Mouse (Mus musculus) embryonic facial prominence, embryonic 11.5 days (tissue): ENCODE measurements around the gene Zfp786. TPM values are rescaled to one million over a fixed set of nuclear protein-coding genes. Genes with fewer than 3 reads are reported as not detected.
"Not testable (repeated sequence)": the region's sequence is repeated elsewhere in the genome, so short reads cannot be mapped to it uniquely, and the experiment has no call there.

ENCODE experiments used
- ATAC-seq: fragments of 200-750 bp; cut with Nextera tagmentation; replicated peaks from 2 replicates; pipeline ENCODE4 v1.8.0; 2017; ENCODE audit warnings: low read depth; ENCODE audit not compliant: insufficient number of reproducible peaks, low FRiP score, low TSS enrichment
- DNase-seq: peaks from one replicate; pipeline ENCODE4 v3.0.0-alpha.2; 2015; ENCODE audit warnings: low spot score
- H3K27ac ChIP-seq: fragments of 300-500 bp; sonication (generic); replicated peaks from 2 replicates; pipeline ENCODE4 v1.5.1; 2014; ENCODE audit warnings: mild to moderate bottlenecking, low read depth, low read length, control low read depth
- H3K27me3 ChIP-seq: fragments of 300-500 bp; sonication (generic); 2 replicates; pipeline ENCODE4 v1.6.1; 2014; ENCODE audit warnings: mild to moderate bottlenecking, low read length, moderate library complexity, mixed read lengths; ENCODE audit not compliant: control insufficient read depth, insufficient read depth
- H3K36me3 ChIP-seq: fragments of 300-500 bp; sonication (generic); replicated peaks from 2 replicates; pipeline ENCODE4 v1.6.1; 2014; ENCODE audit warnings: low read depth, mild to moderate bottlenecking, low read length, moderate library complexity, mixed read lengths; ENCODE audit not compliant: control insufficient read depth, insufficient read depth
- H3K4me1 ChIP-seq: fragments of 300-500 bp; sonication (generic); 2 replicates; pipeline ENCODE4 v1.6.1; 2014; ENCODE audit warnings: low read length, mixed read lengths; ENCODE audit not compliant: control insufficient read depth, insufficient read depth
- H3K4me2 ChIP-seq: fragments of 300-500 bp; sonication (generic); 2 replicates; pipeline ENCODE4 v1.6.1; 2014; ENCODE audit warnings: low read depth, mild to moderate bottlenecking, control low read depth, low read length, moderate library complexity
- H3K4me3 ChIP-seq: fragments of 300-500 bp; sonication (generic); 2 replicates; pipeline ENCODE4 v1.5.1; 2014; ENCODE audit warnings: low read depth, low read length, control low read depth
- H3K9ac ChIP-seq: fragments of 300-500 bp; sonication (generic); replicated peaks from 2 replicates; pipeline ENCODE4 v1.6.1; 2014; ENCODE audit warnings: mild to moderate bottlenecking, control low read depth, low read length
- H3K9me3 ChIP-seq: fragments of 300-500 bp; sonication (generic); replicated peaks from 2 replicates; pipeline ENCODE4 v1.6.1; 2016; ENCODE audit warnings: mild to moderate bottlenecking, low read length, inconsistent platforms, mixed read lengths; ENCODE audit not compliant: control insufficient read depth
- WGBS: fragments of 180-500 bp; shearing (Covaris S2); extraction: QIAGEN DNeasy Blood & Tissue Kit; methylation state at CpG from one replicate; pipeline ENCODE4 v1.1.7; 2014; 5-methylcytosine and 5-hydroxymethylcytosine counted together
- microRNA counts: library from miRNA; unstranded; fragments of <30 nt; microRNA quantifications from one replicate; lab custom pipeline; 2016
- microRNA-seq: library from miRNA; unstranded; fragments of <30 nt; microRNA quantifications from one replicate; pipeline ENCODE4, GENCODE M21; 2016; ENCODE audit warnings: borderline number of aligned reads
- polyA plus RNA-seq: library from polyadenylated mRNA; unstranded; fragments of >200 nt; fragmentation: Nextera tagmentation; extraction: Ambion mirVana; gene quantifications from 2 replicates; pipeline ENCODE4 v1.2.1, GENCODE M21; 2014

The Zfp786 gene
- polyA plus RNA-seq, 1 experiment from 2014 or later = 5.9 TPM

GRCm38 (mm10) chr6:47771113-47771512 is 59.6 kb downstream of the Zfp786 start:
- not testable (repeated sequence) for ATAC-seq, H3K27me3 ChIP-seq, H3K4me3 ChIP-seq, H3K9me3 ChIP-seq, H3K9ac ChIP-seq, H3K4me1 ChIP-seq, H3K4me2 ChIP-seq, H3K36me3 ChIP-seq, DNase-seq, H3K27ac ChIP-seq
- 72% methylated on average over 12 of the region's 12 CpGs for WGBS

GRCm38 (mm10) chr6:47769861-47770260 is 60.8 kb downstream of the Zfp786 start:
- 76% methylated on average over 4 of the region's 4 CpGs for WGBS
- not testable (repeated sequence) for H3K4me2 ChIP-seq, H3K27ac ChIP-seq, ATAC-seq, H3K9me3 ChIP-seq, H3K9ac ChIP-seq, DNase-seq, H3K36me3 ChIP-seq, H3K4me1 ChIP-seq, H3K4me3 ChIP-seq, H3K27me3 ChIP-seq

MicroRNAs encoded within 50 kb of the gene (microRNA counts, 519-probe panel; counts per million panel counts)
- not detected for microRNA mmu-miR-704 (lab: Ali Mortazavi, UCI)

Small RNA genes within 50 kb of the gene (microRNA-seq; reads per million reads assigned to microRNA genes)
- gene Mir704 = not detected

Other genes starting within 250 kb of the Zfp786 start
- 177 and 206 TPM in 2 replicates for gene Ezh2, start 235.5 kb downstream of the Zfp786 start, polyA plus RNA-seq
- 324 and 338 TPM in 2 replicates for gene Pdia4, start 17.4 kb downstream of the Zfp786 start, polyA plus RNA-seq
- 6.4 and 6.5 TPM in 2 replicates for gene Zfp398, start 4.8 kb upstream of the Zfp786 start, polyA plus RNA-seq
- gene Zfp282, start 46.3 kb upstream of the Zfp786 start, polyA plus RNA-seq = 12.2 and 12.3 TPM in 2 replicates
- 13.6 and 14.0 TPM in 2 replicates for gene Zfp212, start 89.6 kb upstream of the Zfp786 start, polyA plus RNA-seq
- 7.2 and 8.0 TPM in 2 replicates for gene Zfp956, start 122.5 kb upstream of the Zfp786 start, polyA plus RNA-seq
- gene Zfp777, start 218.0 kb upstream of the Zfp786 start, polyA plus RNA-seq = 7.7 and 7.8 TPM in 2 replicates